Mouse (Mus musculus) liver, embryonic 14.5 days (tissue): ENCODE measurements around the gene Fam181a. TPM values are rescaled to one million over a fixed set of nuclear protein-coding genes. Genes with fewer than 3 reads are reported as not detected.

ENCODE experiments used
- ATAC-seq: fragments of 200-750 bp; cut with Nextera tagmentation; 2 replicates; pipeline ENCODE4 v1.8.0; 2017; ENCODE audit warnings: moderate number of reproducible peaks, mild to moderate bottlenecking, moderate library complexity; ENCODE audit not compliant: insufficient read depth
- DNase-seq, 3 experiments: peaks; one replicate each; pipeline ENCODE4 v3.0.0-alpha.2; 2012 to 2013; ENCODE audit warnings: low read depth in 3 of 3, low spot score in 3 of 3
- H3K27ac ChIP-seq: fragments of 300-500 bp; sonication (generic); 2 replicates; pipeline ENCODE4 v1.5.1; 2014; ENCODE audit warnings: moderate library complexity, mild to moderate bottlenecking, control low read depth, inconsistent platforms
- H3K27me3 ChIP-seq: fragments of 300-500 bp; sonication (generic); 2 replicates; pipeline ENCODE4 v1.6.1; 2014; ENCODE audit warnings: mild to moderate bottlenecking, low read length, moderate library complexity; ENCODE audit not compliant: control insufficient read depth, insufficient read depth
- H3K36me3 ChIP-seq: fragments of 300-500 bp; sonication (generic); replicated peaks from 2 replicates; pipeline ENCODE4 v1.6.1; 2014; ENCODE audit warnings: low read depth; ENCODE audit not compliant: control insufficient read depth, insufficient read depth
- H3K4me1 ChIP-seq, 2 experiments: fragments of 200-500 bp in 1 of 2; fragments of 300-500 bp in 1 of 2; sonication (generic) in 1 of 2; replicated peaks; 2 replicates each; pipeline ENCODE4 v1.6.1; 2012 to 2014; ENCODE audit warnings: antibody characterized with exemption in 1 of 2, inconsistent platforms in 1 of 2, low read length in 1 of 2; ENCODE audit not compliant: control insufficient read depth in 2 of 2, insufficient read depth in 2 of 2
- H3K4me2 ChIP-seq: fragments of 300-500 bp; sonication (generic); 2 replicates; pipeline ENCODE4 v1.6.1; 2014; ENCODE audit warnings: low read depth, mild to moderate bottlenecking, control low read depth, moderate library complexity
- H3K4me3 ChIP-seq, 2 experiments: fragments of 200-500 bp in 1 of 2; fragments of 300-500 bp in 1 of 2; sonication (generic) in 1 of 2; 2 replicates each; pipeline ENCODE4 v1.5.1; 2012 to 2014; ENCODE audit warnings: low read depth in 2 of 2, low read length in 2 of 2, mild to moderate bottlenecking in 2 of 2, control low read depth in 1 of 2, inconsistent platforms in 1 of 2, moderate library complexity in 1 of 2; ENCODE audit not compliant: insufficient read depth in 1 of 2
- H3K9ac ChIP-seq: fragments of 300-500 bp; sonication (generic); replicated peaks from 2 replicates; pipeline ENCODE4 v1.6.1; 2014; ENCODE audit warnings: mild to moderate bottlenecking, control low read depth, moderate library complexity
- H3K9me3 ChIP-seq: fragments of 300-500 bp; sonication (generic); 2 replicates; pipeline ENCODE4 v1.6.1; 2016; ENCODE audit warnings: low read length, mixed read lengths; ENCODE audit not compliant: control insufficient read depth
- CTCF ChIP-seq: IDR thresholded peaks from 2 replicates; pipeline ENCODE4 v1.5.1; 2016; ENCODE audit warnings: antibody characterized with exemption, low read depth, control low read depth
- EP300 ChIP-seq: IDR thresholded peaks from 2 replicates; pipeline ENCODE4 v1.6.1; 2016; ENCODE audit warnings: antibody characterized with exemption, low read depth
- WGBS: fragments of 180-500 bp; shearing (Covaris S2); extraction: QIAGEN DNeasy Blood & Tissue Kit; methylation state at CpG from one replicate; pipeline ENCODE4 v1.1.7; 2014; ENCODE audit not compliant: insufficient replicate concordance; 5-methylcytosine and 5-hydroxymethylcytosine counted together
- polyA plus RNA-seq, 2 experiments: library from polyadenylated mRNA; depleted of rRNA in 1 of 2; stranded (reverse) in 1 of 2; unstranded in 1 of 2; fragments of >200 nt; fragmentation: Nextera tagmentation in 1 of 2; extraction: Ambion mirVana in 1 of 2; gene quantifications; 2 replicates each; pipeline versions ENCODE4 v1.2.1 to v1.2.3; 2012 to 2014

Gene Fam181a
- polyA plus RNA-seq, 2 experiments, result not detected

- no peak overlapping the region for H3K4me2 ChIP-seq
- H3K9ac ChIP-seq, result no peak overlapping the region
- WGBS, result 63% methylated on average over 2 of the region's 2 CpGs
- no peaks in the 10 kb centered on the region for H3K4me1 ChIP-seq
- no peaks in the 10 kb centered on the region for H3K36me3 ChIP-seq
- no peaks in the 10 kb centered on the region for H3K27me3 ChIP-seq
- DNase-seq, result no peak
- no peak overlapping the region for H3K4me3 ChIP-seq
- TF ChIP-seq EP300, result no peak
- no peak for TF ChIP-seq CTCF
- no peak overlapping the region for H3K27ac ChIP-seq
- H3K9me3 ChIP-seq, result no peaks in the 10 kb centered on the region
- ATAC-seq, result no peak
Observed at GRCm38 (mm10) chr12:103273732-103274131, 37.0 kb upstream of the Fam181a start.

DNA sequence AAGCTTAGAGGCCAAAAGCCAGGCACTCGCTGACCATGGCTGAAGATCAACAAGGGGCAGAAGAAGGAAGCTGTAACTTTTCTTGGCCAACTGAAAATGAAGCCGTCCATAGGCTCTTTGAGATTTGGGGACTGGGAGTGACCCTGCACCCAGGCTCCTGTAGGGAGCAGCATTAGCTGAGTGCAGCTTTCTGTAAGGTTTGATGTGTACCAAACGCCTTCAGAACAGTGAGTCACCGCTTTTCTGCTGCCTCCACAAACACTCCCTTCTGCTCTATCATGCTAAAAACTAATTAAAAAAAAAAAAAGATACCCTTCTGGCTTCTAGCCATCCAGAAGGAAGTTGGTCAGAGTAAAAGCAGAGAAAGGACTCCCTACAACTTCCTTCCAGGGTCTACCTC, 34.4 kb upstream of the Fam181a start:
- no peak overlapping the region for H3K9ac ChIP-seq
- TF ChIP-seq CTCF, result no peak
- TF ChIP-seq EP300, result no peak
- H3K27ac ChIP-seq, result no peak overlapping the region
- H3K27me3 ChIP-seq, result no peaks in the 10 kb centered on the region
- H3K36me3 ChIP-seq, result no peaks in the 10 kb centered on the region
- H3K4me1 ChIP-seq, result no peaks in the 10 kb centered on the region; a peak in 1 of 4 replicates
- no peak for ATAC-seq
- H3K4me3 ChIP-seq, result no peak overlapping the region
- H3K9me3 ChIP-seq, result no peaks in the 10 kb centered on the region
- DNase-seq, result no peak
- no peak overlapping the region for H3K4me2 ChIP-seq
- WGBS, result 49% methylated on average over 4 of the region's 4 CpGs

- H3K36me3 ChIP-seq, result no peaks in the 10 kb centered on the region
- no peaks in the 10 kb centered on the region for H3K27me3 ChIP-seq
- ATAC-seq, result no peak
- no peak overlapping the region for H3K4me2 ChIP-seq
- DNase-seq, result no peak
- no peak overlapping the region for H3K4me3 ChIP-seq
- no peak overlapping the region for H3K9ac ChIP-seq
- 40% methylated on average over 2 of the region's 2 CpGs for WGBS
- no peak overlapping the region for H3K27ac ChIP-seq
- peaks cover 0 to 5% of the 10 kb centered on the region in 2 experiments; a peak in 1 of 4 replicates for H3K4me1 ChIP-seq
- TF ChIP-seq CTCF (no peak), EP300 (no peak)
- H3K9me3 ChIP-seq, result no peaks in the 10 kb centered on the region
Observed at GRCm38 (mm10) chr12:103281491-103281890, 29.3 kb upstream of the Fam181a start.

- WGBS, result 44% methylated on average over 4 of the region's 4 CpGs
- no peak overlapping the region for H3K4me2 ChIP-seq
- H3K4me3 ChIP-seq, result no peak overlapping the region
- no peaks in the 10 kb centered on the region for H3K9me3 ChIP-seq
- H3K9ac ChIP-seq, result no peak overlapping the region
- H3K4me1 ChIP-seq, result peaks cover 0 to 5% of the 10 kb centered on the region in 2 experiments; a peak in 1 of 4 replicates
- no peak overlapping the region for H3K27ac ChIP-seq
- no peaks in the 10 kb centered on the region for H3K36me3 ChIP-seq
- H3K27me3 ChIP-seq, result no peaks in the 10 kb centered on the region
- TF ChIP-seq EP300 (no peak), CTCF (no peak)
- peak; percentile 6 to 12 (median 12) for DNase-seq
- peak; percentile 57; the same call in 1 of the 2 replicates for ATAC-seq
Observed at GRCm38 (mm10) chr12:103281912-103282311, 28.9 kb upstream of the Fam181a start.

GRCm38 (mm10) chr12:103282936-103283335, 27.8 kb upstream of the Fam181a start:
- peaks cover 0 to 5% of the 10 kb centered on the region in 2 experiments; a peak in 1 of 4 replicates for H3K4me1 ChIP-seq
- no peak for DNase-seq
- H3K9me3 ChIP-seq, result no peaks in the 10 kb centered on the region
- no peak for ATAC-seq
- no peak for TF ChIP-seq CTCF
- TF ChIP-seq EP300, result no peak
- H3K36me3 ChIP-seq, result no peaks in the 10 kb centered on the region
- H3K9ac ChIP-seq, result no peak overlapping the region
- H3K27ac ChIP-seq, result no peak overlapping the region
- no peak overlapping the region for H3K4me3 ChIP-seq
- H3K27me3 ChIP-seq, result no peaks in the 10 kb centered on the region
- no peak overlapping the region for H3K4me2 ChIP-seq
- 41% methylated on average over 6 of the region's 6 CpGs for WGBS
